Mouse (Mus musculus) heart, embryonic 10.5 days (tissue): Measurements from ENCODE around the gene Spryd7. TPM values are rescaled to one million over a fixed set of nuclear protein-coding genes. Genes with fewer than 3 reads are reported as not detected.

Experiments
- DNase-seq: peaks from one replicate; pipeline ENCODE4 v3.0.0-alpha.2; 2017; ENCODE audit warnings: low spot score
- H3K27ac ChIP-seq: fragments of 300-500 bp; sonication (generic); 2 replicates; pipeline ENCODE4 v1.5.1; 2016; ENCODE audit warnings: mild to moderate bottlenecking
- H3K27me3 ChIP-seq: fragments of 300-500 bp; sonication (generic); 2 replicates; pipeline ENCODE4 v1.6.1; 2016; ENCODE audit warnings: mild to moderate bottlenecking; ENCODE audit not compliant: poor library complexity, insufficient read depth, severe bottlenecking
- H3K36me3 ChIP-seq: fragments of 300-500 bp; sonication (generic); 2 replicates; pipeline ENCODE4 v1.6.1; 2016; ENCODE audit warnings: mild to moderate bottlenecking, moderate library complexity
- H3K4me1 ChIP-seq: fragments of 300-500 bp; sonication (generic); 2 replicates; pipeline ENCODE4 v1.6.1; 2016; ENCODE audit warnings: mild to moderate bottlenecking
- H3K4me3 ChIP-seq: fragments of 300-500 bp; sonication (generic); 2 replicates; pipeline ENCODE4 v1.5.1; 2016; ENCODE audit warnings: mild to moderate bottlenecking, moderate library complexity
- H3K9me3 ChIP-seq: fragments of 300-500 bp; sonication (generic); 2 replicates; pipeline ENCODE4 v1.6.1; 2016; ENCODE audit warnings: mild to moderate bottlenecking, moderate library complexity
- WGBS: fragments of 180-500 bp; shearing (Covaris S2); methylation state at CpG from one replicate; pipeline ENCODE4 v1.1.7; 2016; 5-methylcytosine and 5-hydroxymethylcytosine counted together
- polyA plus RNA-seq: library from polyadenylated mRNA; unstranded; fragments of >200 nt; fragmentation: Nextera tagmentation; extraction: Ambion mirVana; gene quantifications from 2 replicates; pipeline ENCODE4 v1.2.1, GENCODE M21; 2016

Gene Spryd7
- polyA plus RNA-seq, 1 experiment from 2014 or later = 26.0 TPM

DNA sequence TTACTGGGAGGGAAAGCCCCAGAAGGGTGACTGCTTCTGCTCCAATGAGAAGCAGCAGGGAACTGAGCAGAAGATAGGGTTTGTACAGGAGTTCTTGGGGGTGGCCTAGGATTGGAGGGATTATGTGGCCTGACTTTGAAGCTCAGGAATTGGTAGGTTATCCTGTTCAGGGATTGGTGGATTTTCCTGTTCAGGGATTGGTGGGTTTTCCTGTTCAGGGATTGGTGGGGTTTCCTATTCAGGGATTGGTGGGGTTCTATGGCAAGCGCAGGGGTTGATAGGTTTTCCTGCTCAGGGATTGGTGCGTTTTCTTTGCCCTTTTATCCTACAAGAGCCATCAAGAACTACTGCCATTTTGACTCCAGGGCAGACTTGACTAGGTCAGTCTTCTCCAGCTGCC is 30.7 kb downstream of the Spryd7 start:
- Histone ChIP-seq H3K27ac (no peak overlapping the region), H3K4me3 (no peak overlapping the region), H3K4me1 (peaks cover 1% of the 10 kb centered on the region), H3K27me3 (no peaks in the 10 kb centered on the region), H3K36me3 (no peaks in the 10 kb centered on the region), H3K9me3 (no peaks in the 10 kb centered on the region)
- DNase-seq = no peak
- 86% methylated on average over 2 of the region's 2 CpGs for WGBS

DNA sequence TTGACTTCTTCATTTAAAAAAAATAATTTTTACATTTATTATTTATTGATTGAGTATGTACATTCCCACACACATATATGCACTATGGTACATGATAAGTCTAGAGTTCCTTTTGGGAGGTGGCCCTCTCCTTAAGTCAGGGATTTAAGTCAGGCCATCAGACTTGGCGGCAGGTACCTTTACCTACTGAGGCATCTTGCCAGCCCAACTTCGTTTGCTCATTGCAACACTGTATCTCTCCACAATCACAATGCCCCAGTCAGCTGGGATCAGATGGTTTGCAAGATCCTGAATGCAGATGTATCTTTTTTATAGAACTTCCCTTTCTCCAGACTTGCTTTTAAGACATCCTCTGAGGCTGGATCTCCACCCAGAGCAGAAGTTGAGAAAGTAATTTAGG is 32.9 kb downstream of the Spryd7 start:
- Histone ChIP-seq H3K27me3 (no peaks in the 10 kb centered on the region), H3K27ac (no peak overlapping the region), H3K4me3 (no peak overlapping the region), H3K9me3 (no peaks in the 10 kb centered on the region), H3K4me1 (no peaks in the 10 kb centered on the region), H3K36me3 (no peaks in the 10 kb centered on the region)
- WGBS = 85% methylated on average over 2 of the region's 2 CpGs
- no peak for DNase-seq

DNA sequence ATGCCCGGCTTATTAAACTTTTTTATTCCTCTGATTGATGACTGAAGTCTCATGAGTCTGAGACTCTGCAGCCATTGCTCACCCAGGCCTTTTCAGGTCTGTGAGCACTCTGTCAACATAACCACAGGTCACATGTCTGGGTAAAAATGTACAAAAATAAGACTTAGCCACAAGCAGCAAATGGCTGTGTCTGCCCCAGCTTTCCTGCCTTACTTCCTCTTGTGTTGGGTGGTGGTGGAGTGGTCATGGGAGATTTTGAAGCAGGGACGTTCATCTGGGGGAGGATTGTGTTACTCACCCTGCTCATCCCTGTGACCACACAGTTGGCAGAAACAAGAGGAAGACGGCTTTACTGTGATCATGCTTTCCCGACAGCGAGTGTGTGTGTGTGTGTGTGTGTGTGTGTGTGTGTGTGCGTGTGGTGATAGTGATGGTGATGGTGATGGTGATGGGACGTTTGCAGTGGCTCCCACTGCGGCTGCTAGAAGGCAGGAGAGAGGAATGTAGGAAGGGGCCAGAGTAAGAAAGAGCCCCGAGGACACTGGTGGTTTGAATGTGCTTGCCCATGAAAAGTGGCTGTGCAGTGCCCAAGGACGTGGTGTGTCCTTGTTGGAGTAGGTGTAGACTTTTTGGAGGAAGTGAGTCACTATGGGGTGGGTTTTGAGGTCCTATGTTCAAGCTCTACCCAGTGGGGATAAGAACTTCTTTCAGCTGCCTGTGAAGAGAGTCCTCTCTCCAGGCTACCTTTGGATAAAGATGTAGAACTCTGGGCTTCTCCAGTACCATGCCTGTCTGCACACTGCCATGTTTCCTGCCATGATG is 37.8 kb downstream of the Spryd7 start:
- Histone ChIP-seq H3K27ac (no peak overlapping the region), H3K36me3 (no peaks in the 10 kb centered on the region), H3K4me3 (no peak overlapping the region), H3K4me1 (no peaks in the 10 kb centered on the region), H3K9me3 (no peaks in the 10 kb centered on the region), H3K27me3 (no peaks in the 10 kb centered on the region)
- 78% methylated on average over 10 of the region's 10 CpGs for WGBS
- no peak for DNase-seq

DNA sequence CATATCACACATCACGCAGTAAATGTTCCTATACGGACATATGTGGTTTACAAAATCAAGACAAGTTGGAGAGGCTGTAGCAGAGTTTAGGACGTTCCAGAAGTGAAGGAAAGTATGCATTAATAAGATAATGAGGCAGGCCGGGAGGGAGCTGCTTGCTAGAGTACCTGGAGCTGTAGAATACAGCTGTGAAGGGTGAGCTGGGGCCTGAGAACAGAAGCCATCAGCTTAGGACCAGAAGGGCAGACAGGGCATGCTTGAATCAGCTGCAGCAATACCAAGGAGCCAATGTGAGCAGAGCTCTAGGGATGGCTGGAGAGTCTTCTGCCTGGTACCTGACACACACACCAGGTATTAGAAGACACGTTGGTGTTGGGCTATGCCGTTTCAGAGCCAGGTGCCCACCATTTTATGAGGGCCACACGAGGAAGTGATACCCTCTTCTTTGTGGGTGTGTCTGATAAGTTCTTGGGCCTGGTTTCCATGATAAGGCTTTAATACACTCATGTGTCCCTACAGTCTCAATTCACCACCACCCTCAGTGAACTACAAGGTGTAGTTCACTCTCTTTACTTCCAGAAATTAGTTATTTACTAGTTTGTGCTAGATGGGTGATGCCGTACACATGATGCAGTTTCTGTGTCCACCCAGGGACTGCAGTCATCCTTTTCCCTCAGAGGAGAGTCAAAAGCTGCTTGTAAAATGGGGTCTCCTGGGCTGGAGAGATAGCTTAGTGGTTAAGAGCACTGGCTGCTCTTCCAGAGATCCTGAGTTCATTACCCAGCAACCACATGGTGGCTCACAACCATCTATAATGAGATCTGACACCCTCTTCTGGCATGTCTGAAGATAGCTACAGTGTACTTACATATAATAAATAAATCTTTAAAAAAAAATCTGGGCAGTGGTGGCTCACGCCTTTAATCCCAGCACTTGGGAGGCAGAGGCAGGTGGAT is 39.9 kb downstream of the Spryd7 start:
- peaks cover 5% of the 10 kb centered on the region for H3K4me1 ChIP-seq
- DNase-seq = no peak
- H3K4me3 ChIP-seq = no peak overlapping the region
- H3K27ac ChIP-seq = no peak overlapping the region
- H3K9me3 ChIP-seq = no peaks in the 10 kb centered on the region
- no peaks in the 10 kb centered on the region for H3K36me3 ChIP-seq
- no peaks in the 10 kb centered on the region for H3K27me3 ChIP-seq
- 81% methylated on average over 9 of the region's 9 CpGs for WGBS

DNA sequence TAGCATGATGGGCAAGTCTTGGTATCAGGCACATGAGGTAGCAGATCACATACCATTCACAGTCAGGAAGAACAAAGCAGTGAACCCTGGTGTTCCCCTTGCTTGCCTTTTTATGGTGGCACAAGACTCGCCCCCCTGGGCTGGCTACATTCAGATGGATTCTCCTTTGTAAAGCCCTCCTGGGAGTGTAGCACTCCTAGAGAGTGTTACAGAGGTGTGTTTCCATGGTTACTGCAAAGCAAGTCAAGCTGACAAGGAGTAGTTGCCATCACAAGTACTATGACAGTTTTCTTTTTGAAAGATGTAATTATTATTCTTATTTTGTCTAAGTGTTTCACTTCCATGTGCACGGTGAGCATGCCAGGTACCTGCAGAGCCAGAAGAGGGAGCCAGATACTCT is 45.2 kb downstream of the Spryd7 start:
- no peak overlapping the region for H3K27ac ChIP-seq
- H3K4me3 ChIP-seq = no peak overlapping the region
- no peaks in the 10 kb centered on the region for H3K9me3 ChIP-seq
- H3K36me3 ChIP-seq = no peaks in the 10 kb centered on the region
- no peak for DNase-seq
- 82% methylated on average over 2 of the region's 2 CpGs for WGBS
- no peaks in the 10 kb centered on the region for H3K27me3 ChIP-seq
- peaks cover 5% of the 10 kb centered on the region for H3K4me1 ChIP-seq

DNA sequence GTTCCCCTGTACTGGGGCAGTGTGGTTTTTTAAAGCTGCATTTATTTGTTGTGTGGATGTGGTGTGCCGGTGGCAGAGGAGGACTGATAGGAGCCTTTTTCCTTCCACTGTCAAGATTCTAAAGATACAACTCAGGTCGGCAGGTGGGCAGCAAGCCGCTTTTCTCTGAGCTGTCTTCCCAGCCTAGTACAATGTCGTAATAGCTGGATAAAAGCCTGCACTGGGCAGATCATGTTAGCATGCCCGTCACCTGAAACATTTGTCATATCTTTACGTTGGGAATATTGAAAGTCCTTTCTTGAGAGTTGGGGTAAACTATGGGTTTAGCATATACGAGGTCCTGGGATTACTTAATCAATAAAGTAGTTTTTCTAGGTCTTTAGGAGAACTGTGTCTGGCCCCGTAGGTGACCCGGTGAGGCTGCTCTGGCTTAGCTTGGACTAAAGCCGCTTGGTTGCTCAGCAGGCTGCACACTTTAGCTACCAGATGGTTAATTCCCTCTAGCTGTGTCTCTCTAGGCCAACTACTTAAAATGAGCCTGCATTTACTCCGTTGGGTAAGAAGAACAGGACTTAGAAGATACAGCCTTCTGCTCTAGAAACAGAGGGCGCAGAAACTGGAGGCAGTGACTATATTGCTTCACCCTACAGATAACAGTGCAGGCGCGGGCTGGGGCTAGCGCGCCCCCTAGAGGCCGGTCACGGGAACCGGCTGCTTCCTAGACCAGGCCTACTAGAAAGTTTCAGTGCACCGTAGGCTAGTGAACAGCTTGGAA is 58.8 kb downstream of the Spryd7 start:
- Histone ChIP-seq H3K4me1 (no peaks in the 10 kb centered on the region), H3K4me3 (no peak overlapping the region), H3K27me3 (no peaks in the 10 kb centered on the region), H3K27ac (no peak overlapping the region), H3K9me3 (no peaks in the 10 kb centered on the region), H3K36me3 (no peaks in the 10 kb centered on the region)
- DNase-seq = peak; percentile 88
- 44% methylated on average over 20 of the region's 20 CpGs for WGBS

DNA sequence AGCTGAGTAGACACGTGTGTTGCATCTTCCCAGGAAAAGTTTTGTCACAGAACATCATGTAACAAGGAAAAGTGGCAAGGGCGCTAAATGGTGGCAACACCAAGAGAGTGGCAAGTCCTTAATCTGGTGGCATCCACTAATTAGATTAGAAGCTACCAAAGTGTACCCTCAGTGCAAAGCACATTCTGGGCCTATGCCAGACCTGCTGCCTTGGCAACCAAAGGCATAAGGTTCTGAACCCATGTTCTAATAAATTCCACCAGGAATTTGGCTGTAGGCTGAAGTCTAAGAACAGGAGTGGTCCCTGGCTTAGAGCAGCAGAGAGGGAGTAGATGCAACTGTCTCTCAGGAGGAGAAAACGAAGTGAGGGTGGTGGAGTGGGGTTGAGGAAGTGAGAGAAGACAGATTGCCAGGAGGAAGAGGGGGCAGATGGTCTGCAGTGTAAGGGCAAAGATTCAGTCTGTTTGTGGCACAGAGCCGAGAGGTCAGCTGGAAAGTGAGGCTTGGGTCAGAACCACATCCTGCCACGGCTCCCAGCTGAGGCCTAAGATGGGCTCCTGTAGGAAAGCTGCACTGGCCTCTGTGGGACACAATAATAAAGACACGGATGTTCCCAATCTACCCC is 63.1 kb downstream of the Spryd7 start:
- Histone ChIP-seq H3K4me1 (no peaks in the 10 kb centered on the region), H3K9me3 (no peaks in the 10 kb centered on the region), H3K36me3 (no peaks in the 10 kb centered on the region), H3K4me3 (no peak overlapping the region), H3K27me3 (no peaks in the 10 kb centered on the region), H3K27ac (no peak overlapping the region)
- no peak for DNase-seq
- 55% methylated on average over 6 of the region's 6 CpGs for WGBS

Other genes with a start within 250 kb of the Spryd7 start
- gene Arl11, start 247.1 kb downstream of the Spryd7 start, polyA plus RNA-seq = 0.12 and 0.29 TPM in 2 replicates
- 6.8 and 8.8 TPM in 2 replicates for gene Ebpl, start 196.4 kb downstream of the Spryd7 start, polyA plus RNA-seq
- gene Kpna3, start 117.0 kb downstream of the Spryd7 start, polyA plus RNA-seq = 46.1 and 53.1 TPM in 2 replicates
- 9.0 and 13.2 TPM in 2 replicates for gene Trim13, start 41.4 kb upstream of the Spryd7 start, polyA plus RNA-seq
- 0.23 and 0.39 TPM in 2 replicates for gene Kcnrg, start 50.6 kb upstream of the Spryd7 start, polyA plus RNA-seq